Mouse (Mus musculus): ENCODE data around the gene Kdm4b. TPM values are rescaled to one million over a fixed set of nuclear protein-coding genes. Genes with fewer than 3 reads are reported as not detected.

Kdm4b gene
- 66.1 to 73.1 TPM (median 68.8 TPM) in 4 replicates for total RNA-seq (2023; ENCODE audit: inconsistent age)

GRCm38 (mm10) chr17:56325450-56326152 is at the start of gene Kdm4b:
TSS of gene Kdm4b (plus strand) at chr17:56326062.

GRCm38 (mm10) chr17:56276643-56277566 is 49.0 kb upstream of the Kdm4b start, which contains the start of gene Ticam1:
TSS of gene Ticam1 (minus strand) at chr17:56276786.

GRCm38 (mm10) chr17:56292531-56293222 is 33.2 kb upstream of the Kdm4b start, which contains the start of gene Plin3:
TSS of gene Plin3 (minus strand) at chr17:56292873.

GRCm38 (mm10) chr17:56300186-56300585 is 25.7 kb upstream of the Kdm4b start, which contains the start of gene Arrdc5:
TSS of gene Arrdc5 (minus strand) at chr17:56300286.

GRCm38 (mm10) chr17:56303160-56303846 is 22.6 kb upstream of the Kdm4b start, which contains the start of gene Uhrf1:
TSS of gene Uhrf1 (plus strand) at chr17:56303321.

Other genes starting within 250 kb of the Kdm4b start
- gene Hdgfl2, start 246.4 kb upstream of the Kdm4b start, total RNA-seq (2023; ENCODE audit: inconsistent age), result 102 to 112 TPM (median 107 TPM) in 4 replicates
- not detected in 4 replicates for gene Plin4, start 216.3 kb upstream of the Kdm4b start, total RNA-seq (2023; ENCODE audit: inconsistent age)
- gene Plin5, start 208.5 kb upstream of the Kdm4b start, total RNA-seq (2023; ENCODE audit: inconsistent age), result not detected in 4 replicates
- gene Lrg1, start 204.1 kb upstream of the Kdm4b start, total RNA-seq (2023; ENCODE audit: inconsistent age), result not detected in 4 replicates
- gene Sema6b, start 185.7 kb upstream of the Kdm4b start, total RNA-seq (2023; ENCODE audit: inconsistent age), result 0.42 to 1.1 TPM (median 0.92 TPM) in 4 replicates
- 0.19 to 0.51 TPM (median 0.41 TPM) in 4 replicates for gene Tnfaip8l1, start 163.6 kb upstream of the Kdm4b start, total RNA-seq (2023; ENCODE audit: inconsistent age)
- gene Mydgf, start 142.1 kb upstream of the Kdm4b start, total RNA-seq (2023; ENCODE audit: inconsistent age), result 50.0 to 56.0 TPM (median 53.0 TPM) in 4 replicates
- gene Dpp9, start 107.2 kb upstream of the Kdm4b start, total RNA-seq (2023; ENCODE audit: inconsistent age), result 52.3 to 59.2 TPM (median 53.1 TPM) in 4 replicates
- gene Fem1a, start 69.3 kb upstream of the Kdm4b start, total RNA-seq (2023; ENCODE audit: inconsistent age), result 27.2 to 30.4 TPM (median 28.6 TPM) in 4 replicates
- gene Ticam1, start 49.3 kb upstream of the Kdm4b start, total RNA-seq (2023; ENCODE audit: inconsistent age), result 22.7 to 27.2 TPM (median 25.2 TPM) in 4 replicates
- gene Plin3, start 33.2 kb upstream of the Kdm4b start, total RNA-seq (2023; ENCODE audit: inconsistent age), result 11.6 to 16.2 TPM (median 15.4 TPM) in 4 replicates
- not detected in 4 replicates for gene Arrdc5, start 25.8 kb upstream of the Kdm4b start, total RNA-seq (2023; ENCODE audit: inconsistent age)
- 13.7 to 22.6 TPM (median 17.5 TPM) in 4 replicates for gene Uhrf1, start 22.7 kb upstream of the Kdm4b start, total RNA-seq (2023; ENCODE audit: inconsistent age)
- 15.5 to 29.4 TPM (median 18.4 TPM) in 4 replicates for gene Ptprs, start 150.4 kb downstream of the Kdm4b start, total RNA-seq (2023; ENCODE audit: inconsistent age)
- gene Znrf4, start 186.4 kb downstream of the Kdm4b start, total RNA-seq (2023; ENCODE audit: inconsistent age), result not detected in 4 replicates
- 9.3 to 13.0 TPM (median 12.5 TPM) in 4 replicates for gene Gm20219, start 228.3 kb downstream of the Kdm4b start, total RNA-seq (2023; ENCODE audit: inconsistent age)

All from B cell, adult (primary cell).